Mouse (Mus musculus) neutrophil, adult 83 days (primary cell): Measurements from ENCODE around the gene Hoxb2. TPM values are rescaled to one million over a fixed set of nuclear protein-coding genes. Genes with fewer than 3 reads are reported as not detected.

Source experiments
- total RNA-seq, 2 experiments: library from RNA; stranded (reverse); gene quantifications; one replicate each; pipeline ENCODE4 v1.2.4; 2023

Gene Hoxb2
- total RNA-seq, result not detected

DNA sequence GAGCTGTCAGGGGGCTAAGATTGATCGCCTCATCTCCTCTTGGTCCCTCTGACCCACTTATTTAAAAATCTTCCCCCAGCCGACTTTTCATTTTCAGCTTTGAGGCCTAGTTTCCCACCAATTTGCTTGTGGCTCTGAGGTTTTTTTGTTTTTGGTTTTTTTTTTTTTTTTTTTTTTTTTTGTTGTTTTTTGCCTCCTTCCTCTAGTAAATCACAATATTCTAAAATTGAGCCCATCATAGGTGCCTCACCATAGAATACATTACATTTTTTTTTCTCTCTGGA, at the start of gene Hoxb2:
Hoxb2 (plus strand) TSS at position 185 of the 284 bp plus-strand sequence.

DNA sequence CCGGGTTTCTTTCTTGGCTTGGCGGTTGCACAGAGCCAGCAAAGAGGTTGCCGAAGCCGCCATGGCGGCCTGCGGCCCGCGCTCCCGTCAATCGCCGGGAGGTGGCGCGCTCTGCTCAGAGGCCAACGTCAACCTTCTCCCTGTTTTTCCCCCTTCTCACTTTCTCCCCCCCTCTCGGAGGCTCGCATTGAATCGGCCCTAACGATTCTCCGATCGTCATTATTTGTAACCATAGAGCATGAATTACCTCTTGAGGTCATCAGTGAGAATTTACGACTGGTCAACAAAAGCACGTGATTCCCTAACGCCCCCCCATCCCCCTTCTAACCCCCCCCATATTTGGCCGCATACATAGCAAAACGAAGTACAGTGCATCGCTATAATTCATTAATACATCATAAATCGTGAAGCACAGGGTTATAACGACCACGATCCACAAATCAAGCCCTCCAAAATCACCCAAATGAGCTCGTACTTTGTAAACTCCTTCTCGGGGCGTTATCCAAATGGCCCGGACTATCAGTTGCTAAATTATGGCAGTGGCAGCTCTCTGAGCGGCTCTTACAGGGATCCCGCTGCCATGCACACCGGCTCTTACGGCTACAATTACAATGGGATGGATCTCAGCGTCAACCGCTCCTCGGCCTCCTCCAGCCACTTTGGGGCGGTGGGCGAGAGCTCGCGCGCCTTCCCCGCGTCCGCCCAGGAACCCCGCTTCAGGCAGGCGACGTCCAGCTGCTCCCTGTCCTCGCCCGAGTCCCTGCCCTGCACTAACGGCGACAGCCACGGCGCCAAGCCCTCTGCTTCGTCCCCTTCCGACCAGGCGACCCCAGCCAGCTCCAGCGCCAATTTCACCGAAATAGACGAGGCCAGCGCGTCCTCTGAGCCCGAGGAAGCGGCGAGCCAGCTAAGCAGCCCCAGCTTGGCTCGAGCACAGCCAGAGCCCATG, 46.9 kb upstream of the Hoxb2 start, which contains the start of gene Hoxb5:
Hoxb5 (plus strand) TSS at position 186 of the 949 bp plus-strand sequence.

DNA sequence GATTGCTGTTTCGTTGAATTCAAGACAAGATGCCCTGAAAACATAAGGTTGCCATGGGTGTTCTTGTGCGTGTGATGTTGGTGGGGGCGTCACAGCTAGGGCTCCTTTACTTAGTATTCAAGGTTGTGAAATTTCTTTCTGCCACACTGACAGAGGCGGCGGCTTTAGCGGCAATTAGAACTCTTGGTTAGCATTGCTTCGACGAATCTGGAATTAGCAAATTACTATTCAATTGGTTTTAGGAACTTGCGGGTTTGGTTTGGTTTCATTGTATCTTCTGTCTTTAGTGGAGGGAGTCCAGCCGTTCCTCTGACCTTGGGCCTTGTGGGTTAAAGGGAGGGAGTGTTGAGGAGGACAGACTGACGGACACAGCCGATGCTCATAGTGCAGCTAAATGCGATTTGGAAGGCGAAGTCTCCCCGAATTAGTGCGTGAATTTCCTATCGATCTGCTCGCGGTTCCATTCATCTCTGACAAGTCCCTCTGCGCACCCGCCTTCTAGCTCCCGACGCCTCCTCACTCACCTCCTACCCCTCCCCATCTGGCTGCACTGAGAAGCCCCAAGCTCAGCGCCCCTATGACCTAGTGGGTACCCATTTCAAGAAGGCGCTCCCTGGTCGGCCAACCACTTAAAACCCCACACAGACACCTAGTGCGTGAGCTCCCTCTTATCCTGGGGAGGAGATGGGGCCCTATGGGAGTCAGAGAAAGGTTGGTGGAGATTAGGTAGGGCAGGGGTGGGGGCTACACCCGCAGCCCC, 32.5 kb upstream of the Hoxb2 start, which contains the start of gene Hoxb4:
Hoxb4 (plus strand) TSS at position 660 of the 760 bp plus-strand sequence.

DNA sequence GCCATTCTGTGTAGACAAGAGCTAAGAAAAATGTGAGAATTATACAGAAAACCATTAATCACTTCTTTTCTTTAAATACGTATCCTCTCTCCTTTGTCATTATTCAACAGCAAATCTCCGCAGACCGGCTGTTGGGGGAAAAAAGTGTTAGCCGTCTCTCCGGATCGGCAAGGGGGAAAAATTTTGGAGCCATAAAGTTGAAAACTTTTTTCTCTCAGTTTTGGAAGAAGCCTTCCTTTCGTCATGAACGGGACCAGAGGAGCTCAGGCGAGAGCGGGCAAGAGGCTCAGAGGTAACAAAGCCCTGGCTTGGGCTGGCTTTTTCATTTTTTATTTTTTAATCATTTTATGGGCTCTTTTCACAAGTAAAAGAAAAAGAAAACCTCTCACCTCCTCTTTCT, 27.2 kb upstream of the Hoxb2 start, which contains the start of gene Hoxb3:
Hoxb3 (plus strand) TSS at position 173 of the 400 bp plus-strand sequence.

DNA sequence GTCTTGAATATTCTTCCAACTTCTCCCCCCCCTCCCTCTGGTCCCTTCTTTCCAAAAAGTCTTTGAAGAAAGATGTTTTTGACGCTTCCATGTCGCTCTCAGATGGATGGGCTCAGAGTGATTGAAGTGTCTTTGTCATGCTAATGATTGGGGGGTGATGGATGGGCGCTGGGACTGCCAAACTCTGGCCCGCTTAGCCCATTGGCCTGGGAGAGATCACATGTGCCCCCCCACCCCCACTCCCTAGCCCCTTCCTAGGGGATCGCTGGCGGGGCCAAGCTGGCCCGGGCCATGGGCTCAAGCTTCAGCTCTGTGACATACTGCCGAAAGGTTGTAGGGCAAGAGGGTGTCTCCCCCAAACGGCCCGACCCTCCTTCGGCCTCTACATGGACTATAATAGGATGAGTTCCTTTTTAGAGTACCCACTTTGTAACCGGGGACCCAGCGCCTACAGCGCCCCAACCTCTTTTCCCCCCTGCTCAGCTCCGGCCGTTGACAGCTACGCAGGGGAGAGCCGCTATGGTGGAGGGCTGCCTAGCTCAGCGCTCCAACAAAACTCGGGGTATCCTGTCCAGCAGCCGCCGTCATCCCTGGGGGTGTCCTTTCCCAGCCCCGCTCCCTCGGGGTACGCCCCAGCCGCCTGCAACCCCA, 15.2 kb downstream of the Hoxb2 start, which contains the start of gene Hoxb1:
Hoxb1 (plus strand) TSS at position 312 of the 651 bp plus-strand sequence.

Other genes starting within 250 kb of the Hoxb2 start
- gene Calcoco2, start 238.6 kb upstream of the Hoxb2 start, total RNA-seq, result not detected
- not detected for gene Ttll6, start 216.7 kb upstream of the Hoxb2 start, total RNA-seq
- not detected for gene Hoxb13, start 156.2 kb upstream of the Hoxb2 start, total RNA-seq
- gene Hoxb9, start 79.1 kb upstream of the Hoxb2 start, total RNA-seq, result not detected
- not detected for gene Hoxb8, start 68.6 kb upstream of the Hoxb2 start, total RNA-seq
- not detected for gene Hoxb7, start 63.9 kb upstream of the Hoxb2 start, total RNA-seq
- gene Hoxb6, start 58.0 kb upstream of the Hoxb2 start, total RNA-seq, result not detected
- not detected for gene Hoxb5, start 47.2 kb upstream of the Hoxb2 start, total RNA-seq
- gene Hoxb4, start 32.3 kb upstream of the Hoxb2 start, total RNA-seq, result 1 to 10 TPM; 2.2 to 5.1 TPM
- 1 to 10 TPM in 1 of 2 experiments, under 1 TPM in 1; 0.99 to 1.7 TPM for gene Hoxb3, start 27.2 kb upstream of the Hoxb2 start, total RNA-seq
- gene Hoxb1, start 15.2 kb downstream of the Hoxb2 start, total RNA-seq, result 1 to 10 TPM in 1 of 2 experiments, under 1 TPM in 1; 0.70 to 1.1 TPM
- gene Skap1, start 114.1 kb downstream of the Hoxb2 start, total RNA-seq, result 1 to 10 TPM in 1 of 2 experiments, under 1 TPM in 1; 0.72 to 1.2 TPM